Mouse (Mus musculus) retina, adult 2 months (tissue): ENCODE data around the gene Zfp146.
A peak's percentile ranks its signal among the peaks of the same experiment; 100 is the strongest.
"Not testable (repeated sequence)": the region's sequence is repeated elsewhere in the genome, so short reads cannot be mapped to it uniquely, and the experiment has no call there.

Source experiments
- DNase-seq: peaks from one replicate; pipeline ENCODE4 v3.0.0-alpha.2; 2012; ENCODE audit warnings: low read depth, low spot score

Gene Zfp146

DNA sequence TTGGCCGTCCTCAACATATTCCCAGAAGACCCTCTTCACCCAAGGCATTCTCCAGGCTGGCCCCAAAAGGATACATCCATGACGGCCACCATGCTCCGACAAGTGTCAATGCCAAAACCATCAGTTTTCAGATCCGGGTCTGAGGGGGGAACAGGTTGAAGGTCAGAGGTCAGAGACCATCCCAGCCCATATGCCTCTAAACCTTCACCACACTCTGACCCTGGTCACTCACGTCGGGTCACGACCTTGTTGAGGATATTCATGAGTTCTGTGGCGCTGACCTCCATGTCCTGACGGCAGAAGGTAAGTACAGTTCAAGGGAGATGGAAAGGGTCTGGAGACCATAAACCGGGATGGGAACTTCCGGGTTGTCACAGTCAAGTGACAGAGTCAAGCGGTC lies 22.5 kb upstream of the Zfp146 start:
- no peak for DNase-seq

DNA sequence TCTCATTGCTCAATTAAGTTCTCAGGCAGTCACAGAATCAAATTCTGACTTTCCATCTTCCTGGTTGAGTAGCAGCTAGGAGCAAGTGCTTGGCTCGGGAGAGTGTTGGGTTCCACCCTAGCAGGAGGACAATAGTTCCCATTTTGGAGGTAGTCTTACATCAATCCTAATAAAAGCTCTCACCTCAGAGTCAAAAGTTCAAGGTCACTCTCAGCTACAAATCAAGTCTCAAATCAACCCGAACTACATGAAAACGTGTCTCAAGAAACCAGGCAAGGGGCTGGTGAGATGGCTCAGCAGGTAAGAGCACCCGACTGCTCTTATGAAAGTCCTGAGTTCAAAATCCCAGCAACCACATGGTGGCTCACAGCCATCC lies 19.6 kb upstream of the Zfp146 start:
- no peak for DNase-seq

DNA sequence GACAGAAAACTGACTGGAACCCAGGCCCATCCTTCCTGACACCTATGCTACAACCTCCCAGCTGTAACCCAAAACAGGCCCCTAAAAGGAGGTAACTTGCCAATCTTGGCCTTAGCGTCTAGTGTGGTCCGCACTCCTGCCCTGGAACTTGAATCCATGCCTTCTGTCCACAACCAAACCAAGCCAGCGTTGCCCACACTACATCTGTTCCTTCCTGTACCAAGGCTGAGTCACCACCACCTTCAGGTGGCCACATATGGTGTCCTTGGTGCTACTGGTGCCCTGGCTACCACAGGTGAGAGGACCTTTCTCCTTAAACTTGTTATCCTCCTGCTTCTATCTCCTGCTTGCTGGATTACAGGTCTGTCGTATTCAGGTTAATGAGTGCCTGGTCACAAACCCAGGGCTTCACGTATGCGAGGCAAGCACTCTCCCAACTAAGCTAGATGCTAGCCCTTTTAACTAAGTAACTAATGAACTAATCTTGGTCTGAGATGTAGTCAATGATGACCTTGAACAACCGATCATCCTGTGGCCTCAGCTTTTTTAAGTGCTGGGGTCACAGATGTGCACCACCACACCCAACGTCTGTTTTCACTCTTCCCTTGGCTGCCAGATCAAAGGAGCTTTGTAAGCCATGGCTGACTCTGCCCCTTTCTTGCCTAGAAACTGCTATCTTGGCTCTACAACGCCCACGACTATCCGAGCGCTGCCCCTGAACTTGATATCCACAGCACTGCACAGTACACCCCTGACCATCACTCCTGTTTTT lies 19.0 kb upstream of the Zfp146 start:
- no peak for DNase-seq

DNA sequence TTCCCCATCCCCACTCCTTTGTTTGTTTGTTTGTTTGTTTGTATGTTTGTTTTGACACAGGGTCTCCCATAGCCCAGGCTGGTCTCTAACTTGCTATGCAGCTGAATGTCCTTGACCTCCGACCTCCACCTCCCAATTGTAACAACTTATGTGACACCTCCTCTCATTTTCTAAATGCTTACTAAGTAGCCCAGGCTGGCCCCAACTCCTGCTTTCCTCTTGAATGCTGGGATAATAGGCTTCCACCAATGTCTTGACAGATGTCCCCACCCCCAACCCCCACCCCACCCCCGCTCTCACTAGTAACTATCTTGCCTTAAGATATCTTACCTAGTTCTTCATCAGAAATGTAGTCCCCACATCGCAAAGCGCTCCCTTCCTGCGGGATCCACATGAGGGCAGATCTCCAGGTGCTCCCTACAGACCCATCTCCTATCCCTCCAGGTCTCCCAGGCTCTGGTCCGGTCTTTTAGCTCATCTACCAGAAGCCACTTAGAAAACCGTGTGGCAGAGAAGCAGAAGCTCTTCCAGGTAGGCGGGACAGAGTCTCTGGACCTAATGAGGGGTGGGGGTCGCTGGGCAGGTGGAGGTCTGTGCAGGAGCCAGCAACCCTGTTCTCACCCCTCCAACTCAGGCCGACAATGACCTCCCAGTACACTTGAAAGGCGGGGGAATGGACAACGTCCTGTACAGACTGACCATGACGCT lies 15.2 kb upstream of the Zfp146 start:
- no peak for DNase-seq

DNA sequence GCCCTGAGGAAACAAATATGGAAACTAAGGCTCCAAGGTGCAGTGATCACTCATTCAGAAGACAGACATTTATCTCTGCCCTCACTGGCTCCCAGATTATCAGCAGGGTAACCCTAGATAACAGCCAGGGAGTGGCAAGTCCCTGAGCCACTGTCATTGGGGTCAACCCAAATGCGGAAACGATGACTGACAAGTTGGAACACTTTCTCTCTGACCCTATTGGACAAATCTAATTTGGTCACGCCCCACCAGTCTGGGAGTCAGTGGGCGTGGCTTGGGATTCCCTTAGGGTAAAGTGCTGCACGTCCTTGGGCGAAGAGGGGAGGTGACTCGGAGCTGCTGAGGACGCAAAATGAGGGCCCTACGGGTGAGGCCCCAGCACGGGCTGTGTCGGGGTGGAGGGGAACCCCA lies 14.3 kb upstream of the Zfp146 start, which contains the start of gene Cox7a1:
Gene Cox7a1, plus strand, starts transcription at position 266 of the 411 bp plus-strand sequence.
- no peak for DNase-seq

DNA sequence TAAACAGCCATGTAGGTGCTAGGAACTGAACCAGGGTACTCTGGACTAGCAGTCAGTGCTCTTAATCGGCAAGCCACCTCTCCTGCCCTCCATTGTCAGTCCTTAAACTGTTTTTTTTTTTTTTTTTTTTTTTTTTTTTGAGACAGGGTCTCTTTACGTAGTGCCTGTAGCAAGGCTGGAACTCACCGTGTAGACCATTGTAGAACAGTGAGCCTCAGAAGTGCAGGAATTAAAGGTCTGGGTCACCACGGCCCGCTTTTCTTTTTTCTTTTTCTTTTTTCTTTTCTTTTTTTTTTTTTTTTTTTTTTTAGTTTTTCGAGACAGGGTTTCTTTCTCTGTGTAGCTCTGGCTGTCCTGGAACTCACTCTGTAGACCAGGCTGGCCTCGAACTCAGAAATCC lies 13.6 kb upstream of the Zfp146 start:
- DNase-seq, result not testable (repeated sequence)

DNA sequence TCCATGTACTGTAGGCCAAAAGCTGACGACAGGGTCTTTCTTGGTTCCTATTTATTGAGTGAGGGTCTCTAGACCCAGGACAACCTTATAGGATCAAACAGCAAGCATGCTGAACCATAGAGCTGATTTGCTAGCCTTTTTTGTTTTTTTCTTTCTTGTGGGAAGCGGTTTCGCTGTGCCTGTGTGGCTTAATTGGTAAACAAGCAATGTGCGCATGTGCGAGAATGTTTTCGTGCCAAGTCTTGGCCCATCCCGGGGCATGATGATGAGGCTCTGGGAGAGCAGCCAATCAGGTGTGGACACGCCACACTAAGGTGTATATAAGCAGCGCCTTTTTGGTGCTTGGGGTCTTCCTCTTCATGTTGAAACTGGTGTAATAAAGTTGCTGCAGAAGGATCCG lies 12.4 kb upstream of the Zfp146 start:
- DNase-seq, result not testable (repeated sequence)

DNA sequence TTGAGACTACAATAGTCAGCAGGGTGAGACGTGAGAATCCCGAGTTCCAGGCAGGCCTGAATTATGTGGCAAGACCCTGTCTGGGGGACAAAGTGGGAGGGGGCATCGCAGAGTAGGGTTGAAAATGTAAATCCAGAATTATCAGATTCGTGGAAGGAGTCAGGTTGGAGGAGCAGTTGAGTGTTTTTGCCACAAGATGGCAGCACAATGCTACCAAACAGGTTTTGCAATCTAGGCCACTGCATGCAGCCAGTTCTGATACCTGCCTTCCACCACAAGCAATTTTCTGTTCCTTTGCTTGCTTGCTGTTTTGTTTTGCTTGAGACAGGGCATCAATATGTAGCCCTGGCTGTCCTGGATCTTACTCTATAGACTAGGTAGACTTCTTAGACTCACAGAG lies 11.8 kb upstream of the Zfp146 start:
- peak; percentile 61 for DNase-seq

DNA sequence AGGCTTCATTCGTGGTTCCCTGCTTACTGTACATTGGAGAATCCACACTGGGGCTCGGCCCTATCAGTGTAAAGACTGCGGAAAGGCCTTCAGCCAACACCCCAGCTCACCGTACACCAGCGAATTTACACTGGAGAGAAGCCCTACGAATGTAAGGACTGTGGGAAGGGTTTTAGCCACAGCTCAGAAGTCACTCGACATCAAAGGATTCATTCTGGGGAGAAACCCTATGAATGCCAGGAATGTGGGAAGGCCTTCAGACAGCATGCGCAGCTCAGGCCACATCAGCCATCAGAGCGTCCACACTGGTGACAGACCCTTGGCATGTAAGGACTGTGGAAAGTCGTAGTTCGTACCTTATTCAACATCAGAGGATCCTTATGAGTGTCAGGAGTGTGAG lies 8.7 kb upstream of the Zfp146 start:
- DNase-seq, result no peak

DNA sequence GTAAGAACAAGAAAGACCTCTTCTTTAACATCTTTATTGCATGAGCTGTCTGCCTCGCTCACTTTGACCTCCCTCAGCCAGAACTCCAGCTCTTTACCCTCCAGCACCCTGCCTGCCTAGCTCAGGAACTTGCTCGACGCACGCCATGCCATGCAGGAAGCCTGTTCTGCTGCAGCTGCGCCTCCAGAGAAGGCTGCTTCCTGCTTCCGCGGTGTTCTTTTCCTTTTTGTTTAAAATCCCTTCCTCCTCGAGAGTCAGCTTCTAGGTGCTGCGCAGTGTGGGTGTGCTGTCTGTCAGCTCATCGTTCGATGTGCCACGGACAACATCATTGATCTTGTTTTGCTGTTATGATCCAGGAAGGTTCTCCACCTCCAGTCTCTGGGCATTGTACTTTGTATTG lies 6.9 kb upstream of the Zfp146 start:
- no peak for DNase-seq

DNA sequence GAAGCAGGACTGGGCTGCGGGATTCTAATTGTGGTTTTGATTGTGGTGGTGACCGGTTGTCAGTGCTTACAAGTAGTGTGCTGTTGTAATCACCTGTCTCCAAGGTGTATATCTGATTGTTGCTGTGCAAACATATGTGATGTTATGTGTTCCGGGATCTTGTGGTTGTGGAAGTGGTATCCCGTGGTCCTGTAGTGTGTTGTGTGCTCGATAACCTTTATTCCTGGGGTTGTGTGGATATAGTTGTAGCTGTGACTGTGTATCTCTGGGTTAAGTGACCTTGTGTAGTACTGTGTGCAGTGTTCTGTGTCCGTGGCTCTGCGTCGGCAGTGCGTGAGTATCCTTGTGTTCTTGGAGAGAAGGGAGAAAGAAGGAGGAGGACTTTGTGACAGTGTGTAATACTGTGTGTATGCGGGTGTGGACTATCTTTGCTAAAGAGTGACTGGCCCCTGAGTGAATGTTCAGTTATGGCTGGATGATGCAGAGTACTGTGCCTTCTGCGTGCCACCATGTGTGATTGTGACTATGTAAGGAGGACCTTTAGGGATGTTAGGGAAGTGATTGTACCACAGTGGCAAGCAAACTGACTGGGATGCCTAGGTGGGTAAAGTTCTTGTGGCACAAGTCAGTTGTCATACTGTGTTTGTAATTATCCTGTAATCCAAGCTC lies 867 bp upstream of the Zfp146 start:
- no peak for DNase-seq

DNA sequence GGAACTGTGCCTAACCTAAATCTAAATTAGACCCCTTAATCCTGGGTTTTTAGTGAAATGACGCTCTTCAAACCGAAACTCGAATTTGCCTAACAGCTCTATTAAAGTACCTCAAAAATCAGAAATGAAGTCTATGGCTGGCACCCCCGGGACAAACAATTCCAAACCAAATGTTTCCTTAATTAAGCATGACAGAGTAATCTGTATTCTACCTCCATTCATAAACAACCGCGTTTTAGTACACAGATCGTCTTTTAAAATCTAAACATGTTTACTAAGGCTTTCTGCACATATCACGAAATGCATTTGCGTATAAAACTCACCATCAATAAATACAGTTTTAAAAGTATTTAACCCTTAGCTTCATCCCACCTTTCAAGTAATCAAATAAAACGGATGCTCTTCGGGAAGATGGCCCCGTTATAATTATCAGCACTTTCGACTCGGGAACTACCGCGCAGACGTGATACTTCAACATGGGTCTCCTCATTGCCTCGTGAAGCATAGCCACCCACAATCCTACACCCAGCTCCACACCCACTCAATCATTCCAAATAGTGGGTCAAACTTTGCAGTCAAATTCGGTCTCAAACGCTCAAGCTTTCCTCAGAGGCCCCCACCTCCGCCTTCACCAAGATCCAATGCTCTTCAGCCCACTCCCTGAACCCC lies 502 bp downstream of the Zfp146 start:
- DNase-seq, result no peak

DNA sequence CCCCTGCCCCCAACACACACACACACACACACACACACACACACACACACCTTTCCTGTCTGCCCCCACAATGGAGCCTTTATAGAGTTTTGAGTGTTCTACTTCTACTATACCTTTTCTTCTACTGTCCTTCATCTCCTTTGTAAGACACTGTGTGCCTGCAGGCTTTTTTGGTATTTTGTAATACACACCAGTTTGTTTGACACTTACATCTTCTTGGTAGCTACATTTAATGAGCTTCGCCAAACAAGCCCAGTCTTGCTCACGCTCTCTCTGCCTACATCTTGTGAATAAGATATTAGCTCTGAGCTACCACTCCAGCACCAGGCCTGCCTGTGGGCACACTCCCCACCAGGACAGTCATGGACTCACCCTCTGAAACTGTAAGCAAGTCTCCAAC lies 4.8 kb downstream of the Zfp146 start:
- DNase-seq, result no peak

DNA sequence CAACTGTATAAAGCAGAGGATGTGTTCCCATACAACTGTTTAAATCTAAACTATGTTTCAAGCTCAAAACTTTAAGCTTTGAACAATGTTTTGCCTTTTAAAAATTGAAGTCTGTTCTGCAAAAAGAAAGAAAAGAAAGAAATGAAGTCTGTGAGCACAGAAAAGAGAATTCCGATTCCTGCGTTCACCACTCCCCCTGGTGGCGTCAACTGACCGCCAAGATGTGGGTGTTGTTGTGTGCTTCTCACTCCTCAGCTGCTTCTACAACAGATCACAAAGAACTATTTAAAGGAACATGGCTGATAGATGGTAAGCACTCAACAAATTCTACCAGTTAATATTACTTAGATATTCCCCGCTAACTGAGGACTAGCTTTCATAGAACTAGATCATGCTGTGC lies 6.4 kb downstream of the Zfp146 start:
- no peak for DNase-seq

DNA sequence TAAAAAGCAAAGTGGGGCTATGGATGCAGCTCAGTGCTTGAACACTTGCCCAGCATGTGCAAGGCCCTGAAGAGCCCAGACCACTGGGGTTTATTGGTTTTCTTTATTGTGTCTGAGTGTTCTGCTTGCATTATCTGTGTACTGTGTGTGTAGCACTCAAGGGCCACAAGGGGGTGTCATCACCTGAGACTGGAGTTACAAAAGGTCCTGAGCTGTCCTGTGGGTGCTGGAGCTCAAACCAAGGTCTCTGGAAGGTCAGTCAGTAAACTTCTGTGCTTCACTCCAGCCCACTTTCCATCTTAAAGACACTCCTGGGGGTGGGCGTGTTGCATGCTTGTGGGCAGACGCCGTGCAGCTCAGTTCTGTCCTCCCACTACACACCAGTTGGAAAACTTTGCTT lies 14.0 kb downstream of the Zfp146 start:
- no peak for DNase-seq

DNA sequence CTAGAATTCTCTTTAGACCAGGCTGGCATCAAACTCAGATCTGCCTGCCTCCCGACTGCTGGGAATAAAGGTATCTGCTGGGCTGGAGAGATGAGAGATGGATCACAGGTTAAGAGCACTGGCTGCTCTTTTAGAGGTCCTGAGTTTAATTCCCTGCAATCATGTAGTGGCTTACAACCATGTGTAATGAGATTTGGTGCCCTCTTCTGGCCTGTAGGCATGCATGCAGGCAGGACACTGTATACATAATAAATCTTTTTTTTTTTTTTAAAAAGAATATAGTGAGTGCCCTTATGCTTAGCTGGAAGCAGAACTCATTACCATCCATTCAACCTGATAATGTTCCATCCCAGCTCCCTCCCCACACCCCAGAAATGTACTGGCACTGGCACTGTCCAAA lies 15.5 kb downstream of the Zfp146 start:
- DNase-seq, result no peak

DNA sequence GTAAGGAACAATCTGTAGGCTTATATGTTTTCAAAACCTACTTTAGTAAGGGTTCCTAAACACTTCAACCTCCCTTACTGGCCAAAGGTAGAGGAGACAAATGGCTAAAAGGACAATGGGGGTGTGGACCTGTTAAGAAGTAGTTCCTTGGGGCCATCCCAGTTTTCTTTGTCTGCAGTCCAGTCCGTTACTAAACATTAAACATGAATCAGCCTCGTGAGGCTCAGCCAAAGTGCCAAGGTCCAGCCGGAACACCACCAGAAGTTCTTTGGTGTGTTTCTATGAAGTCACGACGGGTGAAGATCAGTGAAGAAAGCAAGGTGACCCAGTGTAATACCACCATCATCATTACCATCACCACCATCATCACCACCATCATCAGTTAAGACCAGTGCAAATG lies 22.5 kb downstream of the Zfp146 start:
- DNase-seq, result no peak

DNA sequence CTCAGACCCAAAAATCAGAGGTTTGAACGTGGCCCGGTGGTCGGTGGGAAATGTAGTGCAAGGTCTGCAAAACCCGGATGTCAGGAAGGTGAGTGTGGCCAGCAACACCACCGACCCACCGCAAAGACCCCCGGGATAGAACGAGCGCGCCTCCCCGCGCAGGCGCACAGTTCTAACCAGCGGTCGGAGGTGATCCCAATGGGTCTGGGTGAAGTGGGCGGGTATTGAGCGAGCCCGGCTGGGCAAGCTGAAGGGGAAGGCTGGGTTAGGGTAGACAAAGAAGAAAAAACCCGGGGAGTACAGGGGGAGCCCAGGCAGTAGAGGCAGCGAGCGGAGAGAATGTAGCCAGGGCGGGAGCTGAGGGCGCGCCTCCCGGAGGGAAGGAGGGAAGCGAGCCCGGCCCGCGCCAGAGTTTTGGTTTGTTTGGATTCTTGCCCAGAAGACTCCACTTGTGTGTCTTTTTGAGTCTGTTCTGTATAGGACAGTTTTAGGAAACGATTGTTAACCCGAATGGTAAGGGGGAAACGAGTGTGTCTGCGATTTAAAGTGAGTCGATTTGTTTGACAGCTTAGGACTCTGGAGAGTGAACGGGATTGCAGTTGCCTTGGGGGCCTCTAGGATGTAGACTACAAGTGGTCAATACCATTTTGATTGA lies 25.9 kb downstream of the Zfp146 start:
- DNase-seq, result peak; percentile 61

DNA sequence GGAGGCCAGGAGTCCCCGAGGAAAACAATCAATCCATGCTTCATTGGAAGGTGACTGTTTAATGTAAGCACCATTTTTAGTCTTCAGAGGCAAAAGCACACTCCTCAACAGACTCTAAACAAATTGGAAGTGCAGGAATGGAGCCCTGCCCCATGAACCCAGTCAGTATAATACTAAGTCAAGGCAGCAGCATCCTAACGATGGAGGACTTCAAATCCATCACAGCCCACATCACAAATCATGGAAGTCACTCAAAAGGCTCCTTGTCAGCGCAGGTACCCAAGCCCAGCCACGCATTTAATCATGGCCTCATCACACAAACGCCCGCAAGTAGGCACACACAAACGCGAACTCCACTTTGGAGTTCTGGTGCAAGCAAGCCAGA lies 26.4 kb downstream of the Zfp146 start:
- DNase-seq, result no peak

DNA sequence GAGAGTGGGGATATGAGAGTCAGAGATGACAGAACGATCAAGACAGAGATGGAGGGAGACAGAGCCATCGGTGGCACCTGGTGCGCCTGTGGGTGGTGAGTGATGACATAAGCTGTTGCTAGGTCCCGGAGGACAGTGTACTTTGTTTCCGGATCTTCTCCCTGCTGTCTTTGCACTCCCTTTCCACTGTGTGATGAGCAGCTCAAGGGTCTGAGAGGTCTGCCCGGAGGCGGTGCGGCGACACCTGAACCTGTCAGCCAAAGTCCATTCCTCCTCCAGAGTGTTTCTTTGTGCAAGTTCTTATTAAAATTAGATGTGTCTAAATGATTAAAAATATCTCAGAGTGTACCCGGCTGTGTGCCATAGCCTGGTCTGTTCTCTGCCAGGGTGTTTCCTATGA lies 32.7 kb downstream of the Zfp146 start:
- DNase-seq, result no peak

DNA sequence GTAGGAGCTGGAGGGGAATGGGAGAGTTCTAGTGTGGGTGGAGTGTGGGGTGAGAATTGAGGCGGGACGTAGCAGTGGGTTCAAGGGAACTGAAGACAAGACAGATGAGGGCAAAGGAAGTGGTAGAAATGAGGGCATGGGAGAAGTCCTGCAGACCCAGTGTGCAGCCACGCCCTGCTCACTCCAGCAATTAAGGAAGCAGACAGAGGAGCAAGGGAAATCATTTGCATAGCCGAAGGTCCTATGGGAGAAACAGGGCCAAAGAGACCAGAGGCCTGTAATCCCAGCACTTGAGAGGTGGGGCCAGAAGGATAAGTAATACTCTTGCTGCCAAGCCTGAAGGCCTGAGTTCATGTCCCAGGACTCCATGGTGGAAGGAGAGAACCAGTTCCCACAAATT lies 37.2 kb downstream of the Zfp146 start:
- no peak for DNase-seq

DNA sequence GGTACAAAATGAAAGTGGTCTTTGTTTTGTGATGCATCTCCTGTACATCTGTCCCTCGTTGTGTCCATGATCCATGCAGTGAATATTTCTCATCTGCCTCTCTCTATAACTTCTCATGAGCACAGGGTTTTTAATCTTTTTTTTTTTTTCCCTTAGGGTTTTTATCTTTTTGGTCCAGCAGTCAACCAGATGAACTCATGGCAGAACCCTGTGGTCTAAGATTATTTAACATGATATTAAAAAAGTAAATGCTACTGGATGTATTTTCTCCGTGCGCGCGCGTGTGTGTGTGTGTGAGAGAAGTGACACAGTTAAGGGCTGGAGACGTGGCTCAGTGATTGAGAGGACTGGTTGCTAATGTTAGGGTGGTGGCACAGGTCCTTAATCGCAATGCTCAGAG lies 39.6 kb downstream of the Zfp146 start:
- no peak for DNase-seq
